In genomic region chr8:83768526-83768925, GRCm38 (mm10) we compare ENCODE assay signal across 11 mouse cellular contexts. TPM values are rescaled to one million over a fixed set of nuclear protein-coding genes. Genes with fewer than 3 reads are reported as not detected.
DNase-seq lines count a peak whose midpoint lies in the region; ATAC-seq and TF ChIP-seq lines count a peak whose summit lies in the region.
"Had no signal": no experiment of that assay in that cellular context is flagged by ENCODE, and none has a peak within 500 bp of the region (broad histone marks: within the 10 kb centered on the region; RNA-seq: fewer than 3 reads in every experiment).

No protein-coding gene starts in this region.

- H3K9me3 ChIP-seq in kidney, embryonic 15.5 days (replicated peaks), result no peaks in the 10 kb centered on the region; the same call in 1 of the 2 replicates
- H3K9me3 ChIP-seq in lung, postnatal 0 days (ENCODE audit: low read length), result no peaks in the 10 kb centered on the region
- no peaks in the 10 kb centered on the region; the same call in 1 of the 2 replicates for H3K9me3 ChIP-seq in stomach, embryonic 16.5 days (replicated peaks; ENCODE audit: control insufficient read depth, low read length)
- H3K9me3 ChIP-seq: embryonic facial prominence, embryonic 15.5 days had no signal

- H3K9ac ChIP-seq in kidney, embryonic 15.5 days, result no peak overlapping the region
- no peak overlapping the region for H3K9ac ChIP-seq in lung, postnatal 0 days (replicated peaks; ENCODE audit: low read depth)
- no peak overlapping the region for H3K9ac ChIP-seq in stomach, embryonic 16.5 days (ENCODE audit: low read length)
- H3K9ac ChIP-seq: embryonic facial prominence, embryonic 15.5 days; limb, embryonic 13.5 days had no signal

- H3K27me3 ChIP-seq in kidney, embryonic 15.5 days, result no peaks in the 10 kb centered on the region
- no peaks in the 10 kb centered on the region for H3K27me3 ChIP-seq in lung, postnatal 0 days (replicated peaks; ENCODE audit: insufficient read depth, low read length)
- H3K27me3 ChIP-seq in stomach, embryonic 16.5 days (ENCODE audit: control insufficient read depth, insufficient read depth, low read length), result no peaks in the 10 kb centered on the region
- H3K27me3 ChIP-seq: embryonic facial prominence, embryonic 15.5 days; limb, embryonic 13.5 days had no signal

- intact Hi-C loops in gastrocnemius, postnatal 14 days (cut with DNase I; ENCODE audit: low total_unique reads), result no loop called here

- peaks cover 12% of the 10 kb centered on the region for H3K4me1 ChIP-seq in kidney, embryonic 15.5 days
- peaks cover 9% of the 10 kb centered on the region; the same call in 1 of the 2 replicates for H3K4me1 ChIP-seq in lung, postnatal 0 days (ENCODE audit: insufficient read depth, low read depth, low read length)
- H3K4me1 ChIP-seq in stomach, embryonic 16.5 days (ENCODE audit: control insufficient read depth, insufficient read depth, low read length), result peaks cover 24% of the 10 kb centered on the region

- H3K27ac ChIP-seq in kidney, embryonic 15.5 days, result 0 out of 2 replicates have a peak overlapping the region, but pooled peaks have one; percentile 32
- no peak overlapping the region for H3K27ac ChIP-seq in lung, postnatal 0 days (ENCODE audit: low read length)
- peak overlapping the region; percentile 91 for H3K27ac ChIP-seq in stomach, embryonic 16.5 days (ENCODE audit: low read length)
- H3K27ac ChIP-seq: embryonic facial prominence, embryonic 15.5 days; limb, embryonic 13.5 days had no signal

- no peak for DNase-seq in kidney, adult 11 months
- DNase-seq in induced T-regulatory cell, adult 2 months (ENCODE audit: low read depth), result peak; percentile 52
- DNase-seq in lung, postnatal 0 days (ENCODE audit: low spot score), result peak; percentile 76
- DNase-seq in gastrocnemius, postnatal 14 days, result no peak
- DNase-seq in kidney, adult 9 months, result no peak
- DNase-seq: kidney, postnatal 10 days had no signal

- no peak overlapping the region for H3K4me3 ChIP-seq in kidney, embryonic 15.5 days (replicated peaks)
- no peak overlapping the region for H3K4me3 ChIP-seq in lung, postnatal 0 days (ENCODE audit: low read depth, low read length)
- no peak overlapping the region for H3K4me3 ChIP-seq in stomach, embryonic 16.5 days (replicated peaks; ENCODE audit: low read length)
- H3K4me3 ChIP-seq: embryonic facial prominence, embryonic 15.5 days; limb, embryonic 13.5 days had no signal

- TF ChIP-seq CTCF in lung, postnatal 0 days (IDR thresholded peaks at IDR 0.05), result no peak

- TF ChIP-seq EP300 in lung, postnatal 0 days (IDR thresholded peaks at IDR 0.05), result peak; percentile 93

- ATAC-seq in kidney, embryonic 15.5 days (replicated peaks; ENCODE audit: low FRiP score), result no peak
- ATAC-seq in lung, postnatal 0 days, result peak; percentile 87
- peak; percentile 72 for ATAC-seq in stomach, embryonic 16.5 days (ENCODE audit: insufficient read depth, low FRiP score)
- ATAC-seq in inflammation-experienced regulatory T-cells, adult 6 months, result no peak

- WGBS in kidney, embryonic 15.5 days, result 39% methylated on average over 5 of the region's 5 CpGs
- 22% methylated on average over 5 of the region's 5 CpGs for WGBS in lung, postnatal 0 days
- 17% methylated on average over 5 of the region's 5 CpGs for WGBS in stomach, embryonic 16.5 days

- H3K36me3 ChIP-seq in kidney, embryonic 15.5 days, result no peaks in the 10 kb centered on the region
- no peaks in the 10 kb centered on the region for H3K36me3 ChIP-seq in lung, postnatal 0 days (ENCODE audit: insufficient read depth, low read length)
- H3K36me3 ChIP-seq in stomach, embryonic 16.5 days (ENCODE audit: control insufficient read depth, insufficient read depth, low read length), result no peaks in the 10 kb centered on the region
- H3K36me3 ChIP-seq: embryonic facial prominence, embryonic 15.5 days; limb, embryonic 13.5 days had no signal

- no peak overlapping the region for H3K4me2 ChIP-seq in kidney, embryonic 15.5 days
- no peak overlapping the region for H3K4me2 ChIP-seq in lung, postnatal 0 days (replicated peaks; ENCODE audit: low read depth, low read length)
- no peak overlapping the region for H3K4me2 ChIP-seq in stomach, embryonic 16.5 days (ENCODE audit: low read depth, low read length)
- H3K4me2 ChIP-seq: embryonic facial prominence, embryonic 15.5 days; limb, embryonic 13.5 days had no signal

RNA-seq across cellular contexts. Expression of gene Adgre5, which starts 27.4 kb away (rescaled TPM):
- 31.9 and 35.4 TPM in 2 replicates for polyA plus RNA-seq in kidney, embryonic 15.5 days (2015; fragmentation: Nextera tagmentation; extraction: Ambion mirVana)
- polyA plus RNA-seq in lung, postnatal 0 days (2015; fragmentation: Nextera tagmentation; extraction: Ambion mirVana), result 145 and 146 TPM in 2 replicates
- polyA plus RNA-seq in stomach, embryonic 16.5 days (2015; fragmentation: Nextera tagmentation; extraction: Ambion mirVana), result 40.5 and 45.6 TPM in 2 replicates
- 10 to 100 TPM; 31.6 to 40.0 TPM for total RNA-seq in gastrocnemius, postnatal 14 days (2021)
- polyA plus RNA-seq in inflammation-experienced regulatory T-cells, adult 6 months (2017; shearing (Covaris generic)), result 100 to 1,000 TPM; 177 to 212 (median 210) TPM

RNA-seq across cellular contexts. Expression of gene Ddx39, which starts 53.5 kb away (rescaled TPM):
- 189 and 192 TPM in 2 replicates for polyA plus RNA-seq in kidney, embryonic 15.5 days (2015; fragmentation: Nextera tagmentation; extraction: Ambion mirVana)
- 51.0 and 53.9 TPM in 2 replicates for polyA plus RNA-seq in lung, postnatal 0 days (2015; fragmentation: Nextera tagmentation; extraction: Ambion mirVana)
- 154 and 167 TPM in 2 replicates for polyA plus RNA-seq in stomach, embryonic 16.5 days (2015; fragmentation: Nextera tagmentation; extraction: Ambion mirVana)
- 10 to 100 TPM; 11.0 to 14.7 TPM for total RNA-seq in gastrocnemius, postnatal 14 days (2021)
- 100 to 1,000 TPM; 166 to 211 (median 167) TPM for polyA plus RNA-seq in inflammation-experienced regulatory T-cells, adult 6 months (2017; shearing (Covaris generic))

Comparison
In these comparisons a context has a peak if more than half of its experiments do, and no peak if none do; other contexts are left out.
1. ATAC-seq: peak in lung, postnatal 0 days (single experiment) and stomach, embryonic 16.5 days (single experiment); none in kidney, embryonic 15.5 days (single experiment) and inflammation-experienced regulatory T-cells, adult 6 months (single experiment).
2. DNase-seq: peak in induced T-regulatory cell, adult 2 months (single experiment) and lung, postnatal 0 days (single experiment); none in kidney, adult 11 months (single experiment), gastrocnemius, postnatal 14 days (single experiment) and kidney, adult 9 months (single experiment).